Comparison of ENCODE assay signal across 22 mouse cellular contexts in genomic region chr3:152843925-152844324, GRCm38 (mm10).
"Had no signal": no experiment of that assay in that cellular context is flagged by ENCODE, and none has a peak within 500 bp of the region (broad histone marks: within the 10 kb centered on the region; RNA-seq: fewer than 3 reads in every experiment).

No protein-coding gene starts in this region.

- H3K4me3 ChIP-seq: heart, embryonic 10.5 days; heart, embryonic 13.5 days; heart, embryonic 15.5 days; hindbrain, embryonic 12.5 days; limb, embryonic 13.5 days; limb, embryonic 15.5 days; liver, embryonic 12.5 days had no signal

- H3K36me3 ChIP-seq: heart, embryonic 10.5 days; heart, embryonic 13.5 days; heart, embryonic 15.5 days; hindbrain, embryonic 12.5 days; limb, embryonic 13.5 days; limb, embryonic 15.5 days; liver, embryonic 12.5 days had no signal

- H3K9me3 ChIP-seq: heart, embryonic 10.5 days; heart, embryonic 13.5 days; heart, embryonic 15.5 days; hindbrain, embryonic 12.5 days; limb, embryonic 13.5 days; limb, embryonic 15.5 days; liver, embryonic 12.5 days had no signal

- H3K4me2 ChIP-seq: heart, embryonic 13.5 days; heart, embryonic 15.5 days; hindbrain, embryonic 12.5 days; hindbrain, embryonic 14.5 days; limb, embryonic 13.5 days; limb, embryonic 15.5 days; liver, embryonic 12.5 days had no signal

- H3K27me3 ChIP-seq: heart, embryonic 13.5 days; heart, embryonic 15.5 days; hindbrain, embryonic 12.5 days; limb, embryonic 13.5 days; limb, embryonic 15.5 days; liver, embryonic 12.5 days had no signal

- H3K27ac ChIP-seq: heart, embryonic 10.5 days; heart, embryonic 13.5 days; heart, embryonic 15.5 days; hindbrain, embryonic 12.5 days; hindbrain, embryonic 14.5 days; limb, embryonic 13.5 days; limb, embryonic 15.5 days; liver, embryonic 12.5 days; liver, embryonic 14.5 days had no signal

- H3K4me1 ChIP-seq: heart, embryonic 13.5 days; heart, embryonic 15.5 days; limb, embryonic 15.5 days; liver, embryonic 12.5 days had no signal

- ATAC-seq: hindbrain, embryonic 16.5 days; intestine, embryonic 16.5 days; liver, embryonic 12.5 days had no signal

- DNase-seq: forebrain, postnatal 0 days; gastrocnemius, postnatal 14 days; gastrocnemius, postnatal 36 days; heart, adult 18-20 months; heart, postnatal 14 days; heart, postnatal 36 days; kidney, adult 8-10 months; kidney, postnatal 14 days; kidney, postnatal 36 days; layer of hippocampus, postnatal 36 days; left cerebral cortex, postnatal 4 days had no signal

- H3K9ac ChIP-seq: forebrain, postnatal 0 days; heart, embryonic 13.5 days; heart, embryonic 15.5 days; hindbrain, embryonic 12.5 days; hindbrain, embryonic 14.5 days; limb, embryonic 13.5 days; limb, embryonic 15.5 days; liver, embryonic 12.5 days; liver, embryonic 14.5 days had no signal
